Mouse (Mus musculus): ENCODE results near the gene Lrrn4cl.
"Not testable (repeated sequence)": the region's sequence is repeated elsewhere in the genome, so short reads cannot be mapped to it uniquely, and the experiment has no call there.

DNA sequence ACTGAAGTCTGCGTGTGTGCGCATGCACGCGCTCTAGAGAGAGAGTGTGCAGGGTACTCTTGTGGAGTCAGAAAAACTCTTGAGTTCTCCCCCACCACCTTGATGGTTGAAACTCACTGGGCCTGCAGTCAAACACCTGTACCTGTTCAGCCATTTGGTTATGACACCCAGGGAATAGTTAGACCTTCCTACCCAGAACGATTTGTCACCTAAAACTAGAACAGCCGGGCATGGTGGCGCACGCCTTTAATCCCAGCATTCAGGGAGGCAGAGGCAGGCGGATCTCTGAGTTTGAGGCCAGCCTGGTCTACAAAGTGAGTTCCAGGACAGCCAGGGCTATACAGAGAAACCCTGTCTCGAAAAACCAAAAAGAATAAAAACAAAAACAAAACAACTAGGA is 14.2 kb upstream of the Lrrn4cl start:
- TF ChIP-seq CTCF (IDR thresholded peaks at IDR 0.05; ENCODE audit: borderline replicate concordance, insufficient read depth, low read depth, low read length); POLR2A (IDR thresholded peaks at IDR 0.05; ENCODE audit: borderline replicate concordance, insufficient read depth, low read length): not testable (repeated sequence)
